Mouse (Mus musculus) urinary bladder, adult 18-20 months (tissue): ENCODE data around the gene Cd22.

ENCODE experiments used
- DNase-seq, 2 experiments: peaks; one replicate each; pipeline ENCODE4 v3.0.0; 2022; ENCODE audit warnings: low spot score in 2 of 2, mixed read lengths in 2 of 2

Gene Cd22

DNA sequence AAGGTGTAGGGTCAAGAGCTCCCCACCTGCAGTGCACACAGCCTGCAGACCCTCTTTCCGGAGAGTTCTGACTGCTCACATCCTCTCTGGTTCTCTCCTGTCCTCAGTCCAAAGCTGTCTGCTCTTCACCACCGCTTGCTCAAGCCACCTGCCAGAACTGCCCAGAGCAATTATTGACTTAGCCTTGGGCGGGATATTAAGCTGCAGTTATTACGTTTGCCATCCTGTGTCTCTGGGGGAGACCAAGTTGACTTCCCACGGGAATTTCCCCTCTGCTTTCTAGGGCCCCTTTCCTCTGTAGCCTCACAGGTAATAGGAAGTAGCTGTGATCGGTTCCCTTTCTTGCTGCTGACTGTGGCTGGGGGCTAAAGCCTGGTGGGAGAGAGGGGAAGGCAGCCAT, 60.0 kb downstream of the Cd22 start:
- no peak for DNase-seq
